Mouse (Mus musculus) stomach, postnatal 0 days (tissue): ENCODE measurements at regions not wholly inside any gene's neighbourhood (a gene's known extent, or its start where the extent isn't known, plus 50 kb on each side); places are given as distances from the start of the nearest gene placed in this dataset.

ENCODE experiments used
- CTCF ChIP-seq: IDR thresholded peaks from 2 replicates; pipeline ENCODE4 v1.5.1; 2016; ENCODE audit warnings: antibody characterized with exemption, low read depth, mild to moderate bottlenecking, moderate library complexity
- EP300 ChIP-seq: optimal IDR thresholded peaks from 2 replicates; pipeline ENCODE3; 2016; ENCODE audit warnings: antibody characterized with exemption

GRCm38 (mm10) chr9:27694805-27695593 is 95.6 kb upstream of the Opcml start:
- TF ChIP-seq CTCF (no peak), EP300 (no peak)
